ENCODE assay signal across 48 mouse cellular contexts in the genomic region with DNA sequence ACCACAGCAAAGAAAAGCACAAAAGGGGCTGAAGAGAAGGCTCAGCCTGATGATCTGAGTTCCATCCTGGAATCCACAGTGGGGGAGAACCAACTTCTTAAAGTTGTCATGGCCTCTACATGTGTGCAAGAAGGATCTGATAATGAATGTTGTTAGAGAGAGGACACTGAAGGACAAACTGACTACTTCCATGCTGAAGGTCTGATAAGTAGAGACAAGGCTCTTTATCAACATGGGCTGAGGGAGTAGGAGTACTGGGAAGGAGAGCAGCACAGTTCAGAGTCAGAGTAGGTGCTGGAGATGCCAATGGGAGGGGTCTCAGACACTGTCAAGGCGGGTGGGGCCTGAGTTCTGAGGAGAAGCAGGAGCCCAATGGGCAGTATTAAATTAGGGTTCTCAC. TPM values are rescaled to one million over a fixed set of nuclear protein-coding genes. Genes with fewer than 3 reads are reported as not detected.
"Had no signal": no experiment of that assay in that cellular context is flagged by ENCODE, and none has a peak within 500 bp of the region (broad histone marks: within the 10 kb centered on the region; RNA-seq: fewer than 3 reads in every experiment).

No protein-coding gene starts in this region.

- H3K4me2 ChIP-seq: heart, embryonic 11.5 days; heart, embryonic 12.5 days; heart, embryonic 13.5 days; heart, embryonic 15.5 days; hindbrain, embryonic 13.5 days; hindbrain, embryonic 15.5 days; intestine, embryonic 15.5 days; kidney, embryonic 15.5 days had no signal

- H3K9ac ChIP-seq: heart, embryonic 12.5 days; heart, embryonic 13.5 days; heart, embryonic 15.5 days; hindbrain, embryonic 13.5 days; hindbrain, embryonic 15.5 days; intestine, embryonic 15.5 days; kidney, embryonic 15.5 days had no signal

- H3K4me1 ChIP-seq: heart, embryonic 15.5 days; hindbrain, embryonic 10.5 days; hindbrain, embryonic 13.5 days; hindbrain, embryonic 15.5 days; intestine, embryonic 15.5 days; kidney, embryonic 15.5 days had no signal

- H3K27ac ChIP-seq: heart, adult 2 months; heart, embryonic 10.5 days; heart, embryonic 13.5 days; heart, embryonic 15.5 days; hindbrain, embryonic 10.5 days; hindbrain, embryonic 13.5 days; hindbrain, embryonic 15.5 days; hindbrain, postnatal 0 days; intestine, embryonic 15.5 days; kidney, embryonic 15.5 days; kidney, postnatal 0 days; layer of hippocampus, adult 2 months had no signal

- H3K27me3 ChIP-seq: heart, embryonic 12.5 days; heart, embryonic 13.5 days; heart, embryonic 15.5 days; hindbrain, embryonic 13.5 days; hindbrain, embryonic 15.5 days; intestine, embryonic 15.5 days; kidney, embryonic 15.5 days had no signal

- DNase-seq: heart, adult 2 months; heart, postnatal 10 days; heart, postnatal 14 days; heart, postnatal 36 days; heart, postnatal 4 days; kidney, adult 11 months; kidney, adult 18-20 months; kidney, adult 2 months; kidney, adult 8-10 months; kidney, adult 9 months; kidney, postnatal 10 days; kidney, postnatal 14 days; kidney, postnatal 36 days; kidney, postnatal 4 days; layer of hippocampus, adult 9-11 months; layer of hippocampus, postnatal 36 days had no signal

- H3K9me3 ChIP-seq: heart, embryonic 10.5 days; heart, embryonic 12.5 days; heart, embryonic 13.5 days; heart, embryonic 15.5 days; hindbrain, embryonic 10.5 days; hindbrain, embryonic 13.5 days; hindbrain, embryonic 15.5 days; intestine, embryonic 15.5 days; kidney, embryonic 15.5 days had no signal

- ATAC-seq: hindbrain, embryonic 16.5 days; hindbrain, postnatal 0 days; inflammation-experienced regulatory T-cells, adult 6 months; intestine, embryonic 15.5 days; intestine, embryonic 16.5 days; intestine, postnatal 0 days had no signal

- H3K4me3 ChIP-seq: heart, adult 2 months; heart, embryonic 10.5 days; heart, embryonic 12.5 days; heart, embryonic 13.5 days; heart, embryonic 15.5 days; hindbrain, embryonic 10.5 days; hindbrain, embryonic 13.5 days; hindbrain, embryonic 15.5 days; intestine, embryonic 15.5 days; kidney, embryonic 15.5 days; layer of hippocampus, adult 2 months had no signal

RNA-seq across cellular contexts. Expression of gene Avp, which starts 13.2 kb away (rescaled TPM):
- total RNA-seq: hematopoietic stem cell, adult 5-6 weeks; layer of hippocampus, postnatal 10 days had no signal
- polyA plus RNA-seq: heart, adult 2 months; heart, embryonic 13.5 days; heart, embryonic 14.5 days; heart, embryonic 15.5 days; heart, embryonic 16.5 days; hindbrain, embryonic 10.5 days; hindbrain, embryonic 11.5 days; hindbrain, embryonic 13.5 days; hindbrain, embryonic 15.5 days; hindbrain, embryonic 16.5 days; inflammation-experienced regulatory T-cells, adult 6 months; intestine, embryonic 14.5 days; intestine, embryonic 15.5 days; intestine, embryonic 16.5 days; intestine, postnatal 0 days; kidney, adult 2 months; kidney, embryonic 14.5 days; kidney, embryonic 15.5 days; kidney, embryonic 16.5 days; kidney, postnatal 0 days; large intestine, adult 2 months had no signal

RNA-seq across cellular contexts. Expression of gene Oxt, which starts 19.6 kb away (rescaled TPM):
- total RNA-seq: heart, adult 2 months; heart, adult 8-10 months; heart, postnatal 14 days; heart, postnatal 25 days; heart, postnatal 36 days; heart, postnatal 4 days; hematopoietic stem cell, adult 5-6 weeks; layer of hippocampus, adult 18-20 months; layer of hippocampus, adult 2 months; layer of hippocampus, postnatal 10 days; layer of hippocampus, postnatal 14 days; layer of hippocampus, postnatal 25 days; layer of hippocampus, postnatal 36 days had no signal
- polyA plus RNA-seq: heart, adult 2 months; heart, embryonic 10.5 days; heart, embryonic 11.5 days; heart, embryonic 12.5 days; heart, embryonic 13.5 days; heart, embryonic 14.5 days; heart, embryonic 15.5 days; heart, embryonic 16.5 days; heart, postnatal 0 days; hindbrain, embryonic 10.5 days; hindbrain, embryonic 11.5 days; hindbrain, embryonic 13.5 days; hindbrain, embryonic 15.5 days; hindbrain, postnatal 0 days; inflammation-experienced regulatory T-cells, adult 6 months; intestine, embryonic 14.5 days; intestine, embryonic 15.5 days; intestine, embryonic 16.5 days; intestine, postnatal 0 days; kidney, adult 2 months; kidney, embryonic 14.5 days; kidney, embryonic 15.5 days; large intestine, adult 2 months had no signal
